Mouse (Mus musculus) lung, postnatal 25 days (tissue): ENCODE data around the gene Gm11146.
A peak's percentile ranks its signal among the peaks of the same experiment; 100 is the strongest.

Experiments used
- DNase-seq: peaks from one replicate; pipeline ENCODE4 v3.0.0; 2022; ENCODE audit warnings: low spot score

Gm11146 gene

DNA sequence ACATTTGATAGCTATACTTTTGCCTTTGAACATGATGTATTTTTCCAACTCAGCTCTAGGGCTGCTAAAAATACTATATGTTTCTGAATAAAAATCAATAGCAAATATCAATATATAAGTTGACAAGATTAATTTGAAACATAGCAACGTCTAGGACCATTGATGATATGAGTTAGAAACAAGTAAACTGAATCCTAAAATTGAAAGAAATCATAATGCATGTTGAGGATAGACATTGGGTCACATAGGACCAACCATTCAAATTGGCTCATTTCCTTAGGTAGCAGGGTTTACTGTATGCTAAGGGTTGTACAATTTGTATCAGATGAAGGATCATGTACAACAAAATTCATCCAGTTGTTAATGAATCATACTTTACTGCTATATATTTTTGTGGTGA lies at the start of gene Gm11146:
TSS of gene Gm11146 (minus strand) at position 101 of the 400 bp plus-strand sequence.
- no peak for DNase-seq

DNA sequence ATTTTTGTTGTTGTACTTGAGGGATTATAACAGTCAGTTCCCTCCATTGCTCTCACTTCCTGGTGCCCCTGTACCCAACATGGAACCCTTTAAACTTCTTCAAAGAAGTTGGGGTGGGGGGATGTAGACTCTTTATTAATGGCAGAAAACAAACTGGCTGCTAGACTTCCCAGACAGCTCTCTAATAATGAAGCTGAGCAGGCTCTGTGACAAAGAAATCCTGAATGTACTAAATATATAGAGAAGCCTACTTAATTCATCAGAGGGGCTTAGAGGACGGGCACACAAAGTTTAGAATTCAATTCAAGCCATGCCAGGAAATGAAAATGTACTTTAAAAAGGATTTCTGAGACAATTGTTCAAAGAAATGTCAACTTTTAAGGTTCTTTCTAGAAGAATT lies 48.7 kb upstream of the Gm11146 start:
- DNase-seq = no peak

DNA sequence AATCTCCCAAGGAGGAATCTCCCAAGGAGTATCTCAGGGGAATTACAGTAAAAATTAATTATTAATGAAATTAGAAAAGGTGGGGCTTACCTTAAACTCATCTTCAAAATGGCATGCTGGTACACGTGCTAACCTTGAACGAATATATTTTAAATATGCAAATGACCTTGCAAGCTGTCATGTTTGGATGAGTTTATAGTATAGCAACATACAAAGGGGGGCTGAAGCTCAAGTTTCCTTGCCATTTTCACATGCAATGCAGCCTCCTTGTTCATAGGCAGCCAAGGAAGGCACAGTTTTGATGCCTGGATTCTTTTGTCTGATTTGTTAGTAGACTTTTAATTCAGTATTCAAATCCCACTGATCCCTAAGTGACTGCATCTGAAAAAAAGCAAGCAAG lies 47.1 kb upstream of the Gm11146 start:
- no peak for DNase-seq

DNA sequence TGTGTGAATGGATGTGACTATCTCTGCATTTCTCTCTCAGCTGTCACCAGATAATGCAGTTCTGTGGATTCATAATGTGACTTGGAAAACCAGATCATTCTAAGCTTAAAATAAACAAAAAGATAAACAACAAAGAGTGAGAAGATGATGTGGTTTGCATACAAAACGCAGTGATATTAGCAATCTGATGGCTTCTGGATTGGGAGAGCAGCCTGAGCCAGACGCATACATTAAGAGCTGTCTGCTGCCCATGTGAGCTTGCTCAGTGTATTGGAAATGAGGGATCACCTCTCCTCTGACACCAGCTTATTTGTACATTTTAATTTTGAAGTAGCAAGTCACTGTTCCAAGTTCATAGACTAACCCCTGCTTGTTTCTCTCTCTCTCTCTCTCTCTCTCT lies 46.3 kb upstream of the Gm11146 start:
- no peak for DNase-seq

DNA sequence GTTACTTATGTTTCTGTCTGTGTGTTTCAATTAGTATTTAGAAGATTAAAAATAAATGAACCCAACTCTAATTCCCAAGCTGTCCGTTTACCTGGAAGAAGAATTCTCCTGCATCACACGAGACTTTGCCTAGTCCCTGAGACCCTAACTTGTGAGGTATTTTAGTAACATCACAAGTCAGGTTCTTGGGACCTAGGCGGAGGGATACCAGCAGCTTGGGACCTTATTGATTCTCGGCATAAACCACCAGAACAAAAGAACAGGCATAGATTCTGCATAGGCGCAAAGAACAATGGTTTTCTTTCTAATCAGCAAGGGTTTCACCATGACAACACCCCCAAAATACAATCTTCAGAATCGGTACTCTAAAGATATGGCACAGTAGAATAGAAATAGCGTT lies 44.3 kb upstream of the Gm11146 start:
- DNase-seq = no peak

DNA sequence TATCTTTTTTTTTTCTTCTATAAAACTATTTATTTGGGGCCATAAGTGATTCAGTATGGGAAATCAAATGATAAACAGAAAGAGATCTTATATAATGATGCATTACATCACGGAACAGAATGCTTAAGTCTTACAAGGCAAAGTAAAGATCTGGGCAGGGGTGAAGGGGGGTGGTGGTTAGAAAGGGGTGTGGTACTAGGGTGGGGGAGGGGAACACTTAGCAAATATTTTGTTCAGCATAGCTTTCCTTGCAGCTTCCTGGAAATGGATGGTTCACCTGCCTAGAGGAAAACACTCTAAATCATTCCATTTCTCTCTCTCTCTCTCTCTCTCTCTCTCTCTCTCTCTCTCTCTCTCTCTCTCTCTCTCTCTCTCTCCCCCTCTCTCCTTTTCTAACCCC lies 43.1 kb upstream of the Gm11146 start:
- DNase-seq = no peak

DNA sequence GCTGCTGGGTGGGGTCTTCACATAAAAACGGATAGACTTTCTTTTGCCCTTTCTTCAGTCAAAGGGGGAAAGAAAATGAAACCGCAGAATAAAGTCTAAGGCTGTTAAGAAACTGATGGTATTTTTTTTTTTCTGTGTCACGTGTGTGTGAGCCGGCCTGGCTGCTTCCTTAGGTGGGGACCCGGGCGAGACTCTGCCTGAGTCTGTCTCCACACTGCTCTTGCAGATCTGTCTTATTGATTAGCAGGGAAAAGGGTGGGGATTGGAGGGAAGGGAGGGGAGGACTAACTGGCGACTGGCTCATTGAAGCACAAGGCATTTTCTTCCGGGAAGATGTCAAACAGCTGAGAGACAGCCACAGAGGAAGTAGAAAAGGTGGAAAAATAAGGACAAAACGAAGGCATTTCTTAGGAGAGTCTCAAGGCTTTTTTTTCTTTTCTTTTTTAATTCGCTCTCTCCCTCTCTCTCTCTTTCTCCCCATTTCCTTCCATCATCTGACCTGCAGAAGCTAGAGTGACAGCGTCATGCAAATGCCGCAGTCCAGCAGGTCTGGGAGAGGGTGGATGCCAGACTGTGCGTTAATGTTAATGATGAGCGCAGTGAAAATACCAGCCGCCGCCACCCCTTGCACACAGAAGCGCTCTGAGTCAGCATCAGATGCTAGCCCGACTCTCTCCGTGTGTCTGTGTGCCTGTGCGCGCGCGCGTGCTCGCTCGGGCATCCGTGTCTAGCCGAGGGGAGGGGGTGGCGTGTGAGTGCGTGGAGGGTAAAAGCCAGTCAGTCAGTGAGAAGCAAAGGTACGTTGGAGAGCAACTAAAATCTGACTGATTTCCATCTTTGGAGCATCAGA lies 42.2 kb upstream of the Gm11146 start:
- peak; percentile 31 for DNase-seq

DNA sequence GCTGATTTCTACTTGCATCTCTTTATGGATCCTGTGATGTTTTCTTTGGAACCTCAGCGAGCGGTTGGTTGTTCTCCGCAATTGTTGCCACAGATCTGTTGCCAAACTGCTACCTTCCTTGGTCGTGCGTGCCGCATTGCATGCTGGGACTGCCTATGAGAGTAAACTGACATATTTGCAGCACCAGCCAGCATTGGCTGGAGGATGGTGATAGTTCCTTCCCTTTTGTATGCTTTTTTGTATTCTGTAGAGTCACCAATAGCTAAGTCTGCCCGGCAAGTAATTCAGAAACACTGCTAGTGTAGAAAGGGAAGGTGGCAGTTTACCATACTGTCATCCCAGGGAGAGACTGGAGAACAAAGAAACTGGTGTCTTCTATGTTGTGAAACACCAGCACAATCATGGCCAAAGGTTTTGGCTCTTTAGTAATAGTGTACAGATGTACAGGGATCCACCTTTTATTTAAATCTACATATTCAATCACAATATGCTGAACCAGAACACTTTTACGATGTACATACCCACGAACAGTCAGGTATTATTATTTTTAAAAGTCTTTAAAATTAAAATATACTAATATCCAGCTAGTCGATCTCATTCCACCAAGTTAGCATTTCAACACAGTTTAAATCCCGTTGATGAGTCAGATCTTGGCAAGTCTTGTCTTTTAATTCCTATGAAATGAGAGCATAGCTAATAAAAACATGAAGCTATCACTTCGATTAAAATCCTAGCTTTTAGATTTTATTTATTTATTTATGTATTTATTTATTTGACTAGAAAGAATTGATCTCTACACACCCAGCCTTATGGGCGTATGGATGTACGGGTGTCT lies 41.4 kb upstream of the Gm11146 start:
- DNase-seq = peak; percentile 19

DNA sequence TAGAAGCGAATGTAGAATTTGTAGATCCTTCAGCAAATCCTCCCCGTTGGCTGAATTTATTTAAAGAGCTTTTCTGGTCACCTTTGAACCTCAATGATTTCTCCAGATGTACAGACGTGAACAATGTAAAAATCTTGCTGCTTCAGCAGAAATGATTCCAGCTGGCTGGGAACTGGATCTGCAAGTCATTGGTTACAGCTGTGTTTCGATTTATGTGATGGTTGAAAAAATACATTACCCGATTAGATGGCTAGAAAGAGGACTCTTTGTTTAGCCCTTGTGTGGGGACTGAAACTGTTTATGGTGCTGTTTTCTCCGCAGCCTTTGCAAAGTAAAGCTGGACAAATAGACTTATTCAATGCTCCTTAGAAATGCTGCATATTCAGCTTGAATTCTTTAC lies 34.6 kb upstream of the Gm11146 start:
- no peak for DNase-seq

DNA sequence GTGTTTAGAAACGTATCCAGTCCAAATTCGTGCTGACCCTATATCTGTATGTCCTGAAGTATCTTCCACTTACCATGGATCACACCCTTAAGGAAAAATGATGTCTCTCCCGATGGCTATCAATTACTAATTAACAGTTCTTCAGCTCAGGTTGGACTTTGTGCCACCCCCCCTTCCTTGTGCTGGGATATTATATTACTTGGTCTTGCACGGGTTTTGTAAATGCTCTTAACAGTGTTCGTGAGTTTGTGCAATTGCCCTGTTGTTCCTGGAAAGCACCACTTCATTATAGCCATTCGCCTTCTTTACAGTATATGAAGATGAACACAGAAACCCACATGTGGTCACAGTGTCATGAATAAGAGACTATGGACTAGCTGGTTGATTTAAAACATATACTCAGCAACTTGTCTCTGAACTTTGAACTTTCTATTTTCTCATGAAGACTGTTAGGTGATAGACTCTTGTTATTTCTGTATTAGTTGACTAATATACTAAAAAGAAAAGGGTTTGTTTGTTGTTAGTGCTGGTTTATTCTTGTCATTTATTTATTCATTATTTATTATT lies 30.5 kb upstream of the Gm11146 start:
- DNase-seq = no peak

DNA sequence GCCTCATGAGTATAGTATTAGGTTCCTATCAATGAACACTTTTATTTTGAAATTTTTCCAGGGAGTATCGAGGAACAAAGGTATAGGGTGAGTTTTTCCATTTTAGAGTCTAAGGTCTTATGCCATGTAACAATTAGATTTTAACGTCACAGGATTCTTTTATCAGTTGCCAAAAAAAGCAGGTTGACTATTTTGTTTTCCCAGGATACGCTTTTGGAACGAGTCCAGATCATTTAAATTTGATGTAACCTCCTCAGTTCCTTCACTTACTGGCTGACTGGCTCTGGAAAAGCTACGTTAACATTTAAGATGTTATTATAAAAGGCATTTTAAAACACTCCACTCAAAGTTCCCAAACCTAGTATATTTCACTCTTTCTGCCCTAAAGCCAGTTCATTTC lies 20.8 kb upstream of the Gm11146 start:
- DNase-seq = no peak

DNA sequence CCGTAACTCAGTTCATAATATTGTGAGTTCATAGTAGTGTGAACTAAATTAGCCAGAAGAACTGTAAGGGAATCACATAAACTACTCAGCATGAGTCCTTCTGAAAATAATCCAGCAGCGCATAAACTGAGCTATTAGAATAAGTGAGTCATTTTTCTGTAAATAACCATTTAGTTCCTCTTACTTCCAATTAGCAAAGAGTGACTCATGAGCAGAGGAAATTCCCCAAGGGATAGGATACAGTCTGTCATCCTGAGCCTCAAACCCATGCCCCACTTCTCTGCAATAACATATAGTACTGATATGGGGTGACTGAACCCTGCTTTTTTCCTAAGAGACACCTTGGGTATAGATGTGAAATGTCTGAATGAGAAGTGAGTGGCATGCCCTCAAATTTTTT lies 687 bp upstream of the Gm11146 start:
- DNase-seq = no peak

DNA sequence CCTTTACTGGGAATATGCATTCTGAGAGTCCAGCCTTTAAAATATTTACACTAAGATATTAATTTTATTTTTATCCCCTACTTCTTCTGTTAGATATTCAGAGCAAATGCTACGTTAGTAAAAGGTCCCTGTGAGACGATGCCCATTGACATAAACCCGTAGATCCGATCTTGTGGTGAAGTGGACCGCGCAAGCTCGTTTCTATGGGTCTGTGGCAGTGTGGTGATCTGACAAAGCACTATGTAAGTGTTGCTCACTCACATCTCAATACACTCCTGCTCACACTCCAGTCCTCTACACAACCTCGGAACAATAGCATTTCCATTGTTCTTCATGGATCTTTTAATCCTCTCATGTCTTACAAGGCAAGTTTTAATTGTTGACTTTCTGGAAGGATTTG lies 3.1 kb downstream of the Gm11146 start:
- no peak for DNase-seq

DNA sequence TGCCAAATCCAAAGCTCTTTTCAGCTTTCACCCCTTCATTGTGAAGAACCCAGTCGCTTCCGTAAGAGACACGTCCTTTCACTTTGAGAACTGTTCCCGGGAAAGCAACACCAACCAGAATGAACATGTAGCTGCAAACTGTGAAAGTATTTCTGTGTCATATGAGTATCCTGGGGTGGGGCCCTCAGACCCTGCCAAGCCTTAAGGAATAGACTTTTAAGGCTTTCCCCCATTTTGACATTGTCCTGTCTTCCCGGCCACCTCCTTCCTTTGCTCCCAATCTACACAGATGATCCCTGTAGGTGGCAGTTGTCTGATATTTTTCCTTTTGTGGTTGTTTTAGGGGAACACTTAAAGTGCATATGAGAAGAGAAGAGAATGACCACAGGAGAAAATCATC lies 5.3 kb downstream of the Gm11146 start:
- DNase-seq = no peak

DNA sequence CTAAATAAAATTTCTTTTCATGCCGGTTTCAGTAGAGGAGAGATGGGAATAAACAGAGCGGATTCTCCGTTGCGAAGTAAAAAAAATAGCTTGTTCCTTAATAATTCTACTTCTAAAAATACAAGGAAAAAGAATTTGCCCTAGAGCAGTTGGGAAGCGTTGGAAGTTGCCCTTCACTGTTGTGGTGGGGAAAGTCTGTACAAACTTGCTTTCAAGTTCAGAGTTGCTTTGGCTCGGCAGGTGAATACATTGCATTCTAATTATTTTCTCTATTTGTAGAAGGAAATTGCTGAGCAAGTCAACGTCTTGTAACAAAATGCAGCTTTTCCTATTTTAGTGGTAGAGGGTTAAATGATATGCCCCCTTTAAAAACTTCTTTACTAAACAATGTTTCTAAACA lies 6.2 kb downstream of the Gm11146 start:
- DNase-seq = no peak

DNA sequence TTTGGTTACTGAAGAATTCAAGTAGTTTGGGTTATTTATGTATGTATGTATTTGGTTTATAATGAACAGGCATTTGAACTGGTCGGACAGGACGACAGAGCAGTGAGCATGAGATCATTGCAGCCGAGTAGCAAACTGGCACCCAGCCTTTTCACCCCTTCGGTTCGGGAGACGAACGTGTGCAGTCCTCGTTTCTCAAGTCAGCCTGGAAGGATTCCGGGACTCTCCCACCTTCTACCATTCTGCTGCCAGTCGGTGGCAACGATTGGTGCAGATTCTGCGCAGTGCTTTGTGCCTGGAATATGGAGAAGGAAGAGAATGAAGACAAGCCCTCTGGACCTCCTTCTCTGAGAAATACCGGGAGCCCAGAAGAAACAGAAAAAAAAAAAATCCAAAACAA lies 7.3 kb downstream of the Gm11146 start:
- peak; percentile 26 for DNase-seq

DNA sequence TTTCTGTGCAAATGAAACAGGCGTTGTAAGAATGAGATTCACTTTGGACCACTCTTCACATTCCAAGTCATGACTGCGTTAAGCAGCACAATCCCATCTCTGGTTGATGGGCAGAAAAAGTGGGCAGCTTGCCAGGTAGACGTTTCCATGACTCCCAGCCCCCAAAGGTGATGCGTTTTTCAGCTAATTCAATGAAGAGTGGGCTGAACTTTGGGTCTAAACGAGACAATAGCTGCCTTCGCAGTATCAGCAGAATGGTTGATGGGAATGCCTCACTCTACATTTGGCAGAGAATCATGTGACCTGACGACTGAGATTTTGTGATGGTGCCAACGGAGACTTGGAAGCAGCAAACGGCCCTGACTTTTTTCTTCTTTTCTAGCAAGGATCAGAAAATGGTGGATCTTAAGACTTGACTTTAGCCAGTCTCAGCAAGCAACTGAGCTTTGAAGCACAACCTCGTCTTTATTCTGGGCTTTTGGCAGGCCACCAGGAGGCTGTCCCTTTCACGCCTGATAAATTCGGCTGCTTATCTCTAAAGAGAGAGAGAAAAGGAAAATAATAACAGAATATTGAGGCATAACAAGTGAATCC lies 8.0 kb downstream of the Gm11146 start:
- DNase-seq = peak; percentile 32

DNA sequence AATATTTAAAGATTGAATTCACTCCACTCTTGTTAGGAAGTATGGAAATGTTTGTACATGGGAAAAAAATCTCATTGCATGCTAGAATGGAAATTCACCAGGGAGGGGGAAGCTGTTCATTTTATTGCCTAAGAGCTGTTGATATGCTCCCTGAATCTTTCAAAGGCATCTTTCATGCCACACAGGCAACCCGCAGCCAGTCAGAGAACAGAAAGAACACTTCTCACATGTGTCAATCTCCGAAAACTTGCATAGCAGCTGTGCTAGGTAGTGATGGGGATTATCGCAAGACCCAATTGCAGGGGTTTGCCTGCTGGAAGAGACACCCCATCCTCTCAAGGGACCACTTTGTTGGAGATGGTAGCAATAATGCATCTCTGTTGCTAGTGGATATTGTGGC lies 8.9 kb downstream of the Gm11146 start:
- no peak for DNase-seq

DNA sequence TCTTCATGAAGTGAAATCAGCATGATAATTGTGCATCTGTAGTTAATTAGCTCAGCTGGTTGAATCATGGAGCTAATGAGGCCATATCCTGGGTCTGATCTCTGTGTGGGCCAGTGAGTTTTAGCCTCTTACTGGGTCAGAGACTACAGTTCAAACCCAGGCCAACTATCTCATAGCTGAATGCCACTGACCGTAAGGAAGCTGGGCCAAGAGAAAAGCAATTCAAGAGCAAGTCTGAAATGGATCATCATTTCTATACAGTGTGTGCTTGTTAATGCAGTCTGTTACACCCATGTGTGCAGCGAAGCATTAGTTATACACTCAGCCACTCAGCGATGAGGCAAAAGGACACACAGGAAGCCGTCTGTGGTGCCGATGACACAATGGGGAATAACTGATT lies 28.9 kb downstream of the Gm11146 start:
- DNase-seq = no peak

DNA sequence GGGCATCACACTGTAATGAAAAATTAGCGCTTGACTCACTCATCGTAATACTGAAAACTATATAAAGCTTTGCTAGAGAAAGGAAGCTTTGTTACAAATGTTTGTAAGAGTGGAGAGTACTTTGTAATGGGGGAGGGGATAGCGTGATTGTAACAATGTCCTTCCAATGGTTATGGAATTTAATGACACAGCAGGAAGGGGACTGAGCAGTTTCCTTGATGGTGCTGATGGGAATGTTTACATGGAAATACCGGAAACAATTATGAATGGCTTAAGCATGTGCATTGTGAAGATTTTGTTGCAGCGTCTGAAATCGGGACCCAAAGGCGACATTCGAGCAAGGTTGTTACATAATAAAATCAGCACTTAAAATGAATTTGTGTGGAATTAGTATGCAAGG lies 32.4 kb downstream of the Gm11146 start:
- DNase-seq = peak; percentile 23

DNA sequence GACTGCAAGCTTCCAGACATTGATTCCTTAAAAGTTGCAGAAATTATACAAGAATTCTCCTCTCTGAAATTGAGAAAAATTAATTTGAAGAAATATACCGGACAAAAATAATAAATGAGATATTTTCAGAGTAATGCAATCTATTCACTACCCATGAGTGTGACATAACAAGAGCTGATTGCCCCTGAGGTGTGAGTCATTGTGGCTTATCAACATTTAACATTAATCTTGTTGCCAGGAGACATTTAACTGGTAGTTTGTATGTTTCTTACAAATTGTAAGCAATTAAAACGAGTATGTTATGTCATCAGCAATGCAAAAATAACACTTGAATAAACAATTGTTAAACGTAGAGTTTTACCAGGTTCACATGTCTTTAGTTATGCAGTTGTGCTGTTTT lies 33.5 kb downstream of the Gm11146 start:
- no peak for DNase-seq

DNA sequence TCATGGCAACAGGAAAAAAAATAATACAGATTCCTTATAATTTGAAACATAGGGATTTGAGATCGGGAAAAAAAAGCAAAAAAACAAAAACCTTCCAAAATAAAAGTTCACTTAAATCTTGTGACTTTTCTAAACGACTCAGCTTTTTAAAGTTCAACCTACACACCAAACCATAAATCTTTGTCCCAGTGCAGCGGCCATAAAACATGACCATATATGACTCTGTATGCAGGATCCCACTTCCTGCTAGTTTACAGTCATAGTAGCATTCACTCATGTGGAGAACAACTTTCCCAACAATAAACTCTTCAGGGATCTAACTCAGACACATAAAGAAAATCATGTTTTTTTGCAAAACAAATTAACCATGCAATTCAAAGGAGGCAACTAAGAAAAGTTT lies 39.0 kb downstream of the Gm11146 start:
- no peak for DNase-seq
